Mouse (Mus musculus): ENCODE data around the gene Gm21310.
"Not testable (repeated sequence)": the region's sequence is repeated elsewhere in the genome, so short reads cannot be mapped to it uniquely, and the experiment has no call there.

Gene Gm21310

GRCm38 (mm10) chrY:10147083-10147482, at the start of gene Gm21310:
Gene Gm21310, minus strand, starts transcription at chrY:10147183.
- not testable (repeated sequence) for DNase-seq (ENCODE audit: low read depth, low spot score)

Measured in WW6 (cell line).